Mouse (Mus musculus) embryonic fibroblast, embryonic 13.5 days (primary cell): Measurements from ENCODE around the gene Fam168b.

Experiments used
- CTCF ChIP-seq: IDR thresholded peaks from 2 replicates; pipeline ENCODE4 v1.5.1; 2011; ENCODE audit warnings: mild to moderate bottlenecking, control low read depth, low read length, moderate library complexity, borderline replicate concordance; ENCODE audit not compliant: insufficient read depth
- POLR2A ChIP-seq: IDR thresholded peaks from 2 replicates; pipeline ENCODE4 v1.6.1; 2011; ENCODE audit warnings: low read depth, mild to moderate bottlenecking, control low read depth, low read length, moderate library complexity

DNA sequence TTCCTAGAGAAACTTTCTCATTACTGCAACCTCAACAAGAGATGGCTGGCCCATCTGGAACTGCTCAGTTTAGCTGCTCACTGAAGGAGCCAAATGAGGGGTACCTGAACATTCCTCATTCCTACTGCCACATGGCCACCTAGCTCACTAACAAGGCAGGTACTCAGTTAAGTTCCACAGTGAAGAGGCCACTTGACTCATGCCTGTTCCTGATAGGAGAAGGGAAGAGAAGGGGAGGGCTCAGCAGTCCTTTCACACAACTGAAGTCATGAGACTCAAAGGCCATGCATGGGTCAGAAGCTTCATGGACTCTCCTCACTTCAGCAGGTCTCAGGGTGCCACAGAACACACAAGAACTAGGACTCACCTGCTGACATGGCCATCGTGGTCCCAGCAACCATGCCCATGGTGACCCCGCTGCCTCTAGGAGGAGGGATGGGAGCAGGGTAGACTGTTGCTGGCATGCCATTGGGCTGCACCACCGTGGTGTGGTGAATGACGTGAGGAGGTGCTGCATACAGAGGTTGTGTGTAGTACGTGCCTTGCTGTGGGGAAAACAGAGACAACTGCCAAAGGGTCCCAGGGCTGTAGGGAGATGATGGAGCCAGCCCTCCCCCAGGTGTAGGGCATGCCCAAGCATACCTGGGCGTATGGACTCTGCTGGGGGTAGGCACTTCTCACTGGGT lies 23.5 kb downstream of the Fam168b start:
- TF ChIP-seq POLR2A = no peak
- no peak for TF ChIP-seq CTCF
